Mouse (Mus musculus) urinary bladder, postnatal 14 days (tissue): ENCODE measurements at regions not wholly inside any gene's neighbourhood (a gene's known extent, or its start where the extent isn't known, plus 50 kb on each side); places are given as distances from the start of the nearest gene placed in this dataset.

Experiments used
- DNase-seq: peaks from one replicate; pipeline ENCODE4 v3.0.0; 2021; ENCODE audit warnings: low spot score

- DNase-seq, result no peak
Observed at GRCm38 (mm10) chr7:83077919-83078265, 210.8 kb downstream of the Mex3b start.

DNA sequence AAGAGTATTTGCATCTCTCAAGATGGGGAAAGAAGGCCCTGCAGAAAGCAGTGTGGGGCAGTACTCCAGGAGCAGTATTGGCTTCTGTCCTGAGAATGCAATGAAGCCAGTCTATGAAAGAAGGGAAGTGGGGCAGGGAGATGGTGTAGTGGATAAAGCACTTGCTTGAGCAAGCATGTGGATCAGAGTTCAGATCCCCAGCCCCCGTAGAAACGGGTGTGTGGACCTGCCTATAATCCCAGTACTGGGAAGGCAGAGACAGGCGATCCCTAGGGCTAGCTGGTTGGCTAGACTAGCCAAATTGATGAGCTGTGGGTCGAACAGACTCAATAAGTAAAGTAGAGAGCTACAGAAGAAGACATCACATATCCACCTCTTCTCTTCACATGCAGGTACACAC, 211.6 kb downstream of the Mex3b start:
- no peak for DNase-seq

DNA sequence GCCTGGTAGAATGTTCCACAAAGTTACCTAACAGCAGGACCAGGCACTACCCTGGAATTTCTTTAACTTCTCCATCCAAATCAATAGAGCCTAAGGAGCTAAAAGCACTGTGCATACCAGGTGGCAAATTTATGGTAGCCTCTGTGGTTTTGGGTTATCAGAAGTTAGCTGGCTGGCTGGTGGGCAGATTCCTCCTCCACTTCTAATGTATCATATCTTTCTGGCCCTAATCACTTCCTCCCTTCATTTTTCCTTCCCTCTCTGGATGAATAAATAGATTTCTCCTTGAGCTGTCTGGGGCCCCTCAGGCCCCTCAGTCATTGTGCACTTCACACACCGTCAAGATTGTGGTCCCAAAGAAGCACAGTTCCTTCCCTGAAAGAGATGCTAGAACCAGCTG, 212.7 kb downstream of the Mex3b start:
- no peak for DNase-seq

DNA sequence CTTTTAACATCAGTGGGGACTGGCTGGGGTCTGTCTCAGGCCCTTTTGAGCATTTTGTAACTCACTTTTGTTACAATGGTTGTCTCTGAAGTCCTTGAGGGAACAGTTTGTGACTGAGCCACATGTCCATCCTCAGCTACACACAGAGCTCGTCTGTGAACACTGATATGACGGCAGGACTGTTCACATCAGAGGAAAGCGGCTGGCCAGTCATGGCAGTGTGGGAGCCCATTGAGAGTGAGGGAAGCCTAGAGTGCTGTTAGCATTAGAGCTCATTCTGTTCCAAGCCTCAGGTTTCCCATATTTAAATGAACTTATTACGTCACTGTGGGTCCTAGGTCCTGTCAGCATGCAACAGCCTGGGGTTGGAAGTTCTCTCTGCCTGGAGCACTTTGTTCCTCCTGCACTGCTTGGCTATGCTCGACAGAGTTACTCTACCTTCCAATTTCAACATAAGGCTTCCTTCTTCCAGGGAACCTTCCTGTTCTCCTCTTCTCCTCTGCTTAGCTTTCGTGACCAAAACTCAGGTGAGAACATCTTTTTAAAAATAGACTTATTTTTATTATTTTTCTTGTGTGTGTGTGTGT, 217.5 kb downstream of the Mex3b start:
- no peak for DNase-seq

GRCm38 (mm10) chr7:83085547-83086158, 218.5 kb downstream of the Mex3b start:
- DNase-seq, result no peak

- no peak for DNase-seq
Observed at GRCm38 (mm10) chr7:83087408-83087807, 220.3 kb downstream of the Mex3b start.

DNA sequence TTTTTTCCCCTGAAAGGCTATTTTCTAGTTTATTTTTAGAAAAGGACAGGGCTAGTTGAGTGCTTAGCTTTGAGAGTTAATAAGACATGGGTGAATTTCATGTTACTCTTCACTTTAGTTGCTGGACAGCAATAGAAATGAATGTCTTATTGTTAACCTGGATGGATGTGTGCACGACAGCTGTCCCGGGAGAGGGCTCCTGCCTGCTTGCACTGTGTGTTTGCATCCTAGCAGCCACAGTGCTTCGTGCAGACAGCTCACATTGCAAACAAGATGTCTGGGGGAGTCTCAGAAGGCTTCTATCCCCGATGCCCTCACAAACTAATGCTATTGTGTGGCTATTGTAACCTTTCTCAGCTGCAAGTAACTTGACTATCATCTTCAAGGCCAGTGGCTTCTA, 221.0 kb downstream of the Mex3b start:
- no peak for DNase-seq

- no peak for DNase-seq
Observed at GRCm38 (mm10) chr7:83089330-83089982, 222.3 kb downstream of the Mex3b start.

- no peak for DNase-seq
Observed at GRCm38 (mm10) chr7:83093923-83094355, 226.8 kb downstream of the Mex3b start.

DNA sequence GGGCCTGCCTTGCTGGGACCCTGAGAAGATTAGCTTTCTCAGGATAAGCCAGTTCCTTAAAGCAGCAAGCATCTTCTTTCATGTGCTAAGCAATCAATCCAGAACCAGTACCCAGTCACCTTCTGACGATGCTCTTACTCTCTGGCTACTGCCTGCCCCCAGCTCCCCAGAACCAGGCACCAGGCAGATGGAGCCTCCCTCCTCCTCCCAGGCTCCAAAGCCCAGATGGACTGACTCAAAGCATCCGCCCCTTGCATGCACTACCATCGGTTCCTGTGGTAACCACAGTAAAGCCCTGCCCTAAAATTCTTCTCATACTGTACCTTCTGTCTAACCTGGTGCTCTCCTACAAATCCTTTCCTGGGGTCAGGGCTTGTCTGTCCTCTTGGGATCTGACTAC, 227.8 kb downstream of the Mex3b start:
- no peak for DNase-seq

GRCm38 (mm10) chr7:83095593-83095992, 228.5 kb downstream of the Mex3b start:
- no peak for DNase-seq

- DNase-seq, result no peak
Observed at GRCm38 (mm10) chr7:83104426-83104825, 237.3 kb downstream of the Mex3b start.

GRCm38 (mm10) chr7:83105672-83106071, 238.5 kb downstream of the Mex3b start:
- no peak for DNase-seq

- no peak for DNase-seq
Observed at GRCm38 (mm10) chr7:83111217-83111823, 244.2 kb downstream of the Mex3b start.

DNA sequence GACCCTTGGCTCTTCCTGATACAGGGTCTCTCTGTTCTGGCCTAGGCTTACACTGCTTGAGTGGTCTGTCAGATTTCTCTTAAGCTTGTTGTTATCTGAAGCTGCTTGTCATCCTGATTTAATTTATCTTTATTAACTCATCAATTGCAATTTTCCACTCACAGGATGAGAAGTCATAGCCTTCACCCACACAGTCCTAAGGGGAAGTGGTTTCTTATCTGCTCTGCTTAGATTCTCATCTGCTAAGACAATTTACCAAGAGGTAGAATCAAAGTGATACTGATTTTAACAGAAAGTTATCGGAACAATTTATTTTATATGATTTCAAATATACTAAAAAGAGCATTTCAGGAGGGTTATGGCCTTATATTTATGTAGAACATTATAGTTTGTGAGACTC, 249.4 kb downstream of the Mex3b start:
- DNase-seq, result no peak

- DNase-seq, result no peak
Observed at GRCm38 (mm10) chr7:83117065-83117464, 249.9 kb downstream of the Mex3b start.

- no peak for DNase-seq
Observed at GRCm38 (mm10) chr7:83126196-83126595, 259.1 kb downstream of the Mex3b start.

- DNase-seq, result no peak
Observed at GRCm38 (mm10) chr7:83140216-83140615, 273.1 kb downstream of the Mex3b start.

DNA sequence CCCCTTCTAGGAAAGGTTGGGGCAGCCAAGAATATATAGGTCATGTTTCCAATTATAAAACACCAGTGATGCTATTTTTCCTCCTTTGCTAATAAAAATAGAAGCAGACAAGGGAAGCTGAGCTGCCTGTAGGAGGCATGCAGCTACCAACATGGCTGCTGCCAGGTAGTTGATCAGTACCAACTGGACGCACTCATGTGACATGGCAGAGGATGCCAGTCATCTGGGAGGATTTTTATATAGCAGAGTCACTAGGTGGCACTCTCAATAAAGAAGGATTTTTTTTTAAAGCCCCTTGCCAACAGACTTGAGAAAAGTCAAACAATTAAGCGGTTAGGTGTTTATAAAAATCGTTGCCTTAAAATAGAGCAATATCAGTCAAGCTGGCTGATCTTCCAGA, 273.5 kb downstream of the Mex3b start:
- no peak for DNase-seq

DNA sequence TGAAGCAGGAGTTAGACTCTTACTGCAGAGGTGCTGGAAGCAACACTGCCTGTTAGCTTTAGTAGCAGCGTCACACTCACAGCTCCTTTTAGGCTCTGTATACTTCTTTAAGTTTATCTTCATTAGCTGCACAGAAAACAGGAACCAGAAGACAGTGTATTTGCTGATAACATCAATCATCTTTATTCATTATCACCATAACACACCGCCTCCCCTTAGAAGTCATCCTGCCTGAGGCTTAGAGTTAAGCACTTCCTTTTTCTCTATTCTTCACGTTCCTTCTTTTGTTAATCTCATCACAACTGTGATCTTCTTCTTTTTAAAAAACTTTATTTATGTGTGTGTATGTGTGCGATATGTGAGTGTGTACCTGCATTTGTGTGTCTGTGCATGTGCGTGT, 276.9 kb downstream of the Mex3b start:
- no peak for DNase-seq

- DNase-seq, result no peak
Observed at GRCm38 (mm10) chr7:83145551-83145950, 278.4 kb downstream of the Mex3b start.

- no peak for DNase-seq
Observed at GRCm38 (mm10) chr7:83161226-83161625, 294.1 kb downstream of the Mex3b start.

- no peak for DNase-seq
Observed at GRCm38 (mm10) chr7:83162868-83163267, 295.7 kb downstream of the Mex3b start.
